Mouse (Mus musculus): ENCODE results near the gene Ptpn12.
"Not testable (repeated sequence)": the region's sequence is repeated elsewhere in the genome, so short reads cannot be mapped to it uniquely, and the experiment has no call there.

The Ptpn12 gene

GRCm38 (mm10) chr5:20951666-20952281 lies 103.9 kb downstream of the Ptpn12 start:
- DNase-seq (ENCODE audit: low read depth, low spot score): peak; percentile 95

GRCm38 (mm10) chr5:20950855-20951650 lies 104.7 kb downstream of the Ptpn12 start:
- DNase-seq (ENCODE audit: low read depth, low spot score): peak; percentile 40

- DNase-seq (ENCODE audit: low read depth, low spot score): no peak
Observed at GRCm38 (mm10) chr5:20950516-20950854, 105.2 kb downstream of the Ptpn12 start.

GRCm38 (mm10) chr5:20950093-20950492 lies 105.6 kb downstream of the Ptpn12 start:
- no peak for DNase-seq (ENCODE audit: low read depth, low spot score)

GRCm38 (mm10) chr5:20946906-20947305 lies 108.8 kb downstream of the Ptpn12 start:
- DNase-seq (ENCODE audit: low read depth, low spot score): no peak

- no peak for DNase-seq (ENCODE audit: low read depth, low spot score)
Observed at GRCm38 (mm10) chr5:20944961-20945748, 110.6 kb downstream of the Ptpn12 start.

GRCm38 (mm10) chr5:20943791-20944190 lies 111.9 kb downstream of the Ptpn12 start:
- DNase-seq (ENCODE audit: low read depth, low spot score): not testable (repeated sequence)

- DNase-seq (ENCODE audit: low read depth, low spot score): no peak
Observed at GRCm38 (mm10) chr5:20942523-20942922, 113.2 kb downstream of the Ptpn12 start.

- no peak for DNase-seq (ENCODE audit: low read depth, low spot score)
Observed at GRCm38 (mm10) chr5:20941205-20941604, 114.5 kb downstream of the Ptpn12 start.

GRCm38 (mm10) chr5:20940696-20941095 lies 115.0 kb downstream of the Ptpn12 start:
- no peak for DNase-seq (ENCODE audit: low read depth, low spot score)

- DNase-seq (ENCODE audit: low read depth, low spot score): no peak
Observed at GRCm38 (mm10) chr5:20940040-20940571, 115.6 kb downstream of the Ptpn12 start.

GRCm38 (mm10) chr5:20938523-20938922 lies 117.2 kb downstream of the Ptpn12 start:
- DNase-seq (ENCODE audit: low read depth, low spot score): no peak

Data from forelimb bud, embryonic 11.5 days (tissue).